Mouse (Mus musculus): ENCODE results near the gene Dnaaf5. TPM values are rescaled to one million over a fixed set of nuclear protein-coding genes. Genes with fewer than 3 reads are reported as not detected.

Gene Dnaaf5
- polyA plus RNA-seq, 1 experiment from 2014 or later = 7.2 TPM

DNA sequence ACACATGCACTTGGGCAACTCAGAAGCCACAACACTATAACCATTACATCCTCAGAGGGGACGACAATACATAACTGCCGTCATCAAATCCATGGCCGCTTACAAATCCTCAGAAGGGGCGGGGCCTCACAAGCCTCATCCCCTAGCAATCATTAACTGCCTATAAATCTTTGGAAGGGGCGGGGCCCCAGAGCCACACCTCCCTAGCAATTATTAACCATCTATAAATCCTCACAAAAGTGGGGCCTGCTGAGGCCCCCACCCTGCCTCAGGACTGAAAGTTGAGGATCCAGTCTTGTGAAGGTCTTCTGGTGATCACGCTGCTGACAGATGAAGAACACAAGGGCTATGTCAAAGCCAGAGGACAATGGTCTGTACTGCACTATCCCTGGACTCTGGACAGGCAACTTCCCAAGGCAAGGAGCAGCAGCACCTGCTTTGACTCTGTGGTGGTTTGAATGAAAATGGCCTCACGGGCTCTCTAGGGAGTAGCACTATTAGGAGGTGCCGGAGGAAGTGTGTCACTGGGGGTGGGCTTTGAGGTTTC lies 11.0 kb upstream of the Dnaaf5 start:
- H3K27ac ChIP-seq (ENCODE audit: low read length) = no peak overlapping the region
- H3K27me3 ChIP-seq (ENCODE audit: insufficient read depth, low read length) = no peaks in the 10 kb centered on the region
- no peak overlapping the region for H3K4me3 ChIP-seq (ENCODE audit: low read length)
- H3K9ac ChIP-seq (replicated peaks; ENCODE audit: low read length) = no peak overlapping the region; the same call in 1 of the 2 replicates
- H3K9me3 ChIP-seq (ENCODE audit: low read length) = no peaks in the 10 kb centered on the region
- H3K36me3 ChIP-seq (ENCODE audit: insufficient read depth, low read length) = 0 out of 2 replicates have a peak, but pooled peaks cover 1% of the 10 kb centered on the region
- 86% methylated on average over 8 of the region's 8 CpGs for WGBS
- no peak for ATAC-seq (ENCODE audit: low FRiP score, low TSS enrichment)
- peaks cover 25% of the 10 kb centered on the region; the same call in 1 of the 2 replicates for H3K4me1 ChIP-seq (ENCODE audit: insufficient read depth, low read length)
- H3K4me2 ChIP-seq (replicated peaks; ENCODE audit: low read depth, low read length) = no peak overlapping the region

DNA sequence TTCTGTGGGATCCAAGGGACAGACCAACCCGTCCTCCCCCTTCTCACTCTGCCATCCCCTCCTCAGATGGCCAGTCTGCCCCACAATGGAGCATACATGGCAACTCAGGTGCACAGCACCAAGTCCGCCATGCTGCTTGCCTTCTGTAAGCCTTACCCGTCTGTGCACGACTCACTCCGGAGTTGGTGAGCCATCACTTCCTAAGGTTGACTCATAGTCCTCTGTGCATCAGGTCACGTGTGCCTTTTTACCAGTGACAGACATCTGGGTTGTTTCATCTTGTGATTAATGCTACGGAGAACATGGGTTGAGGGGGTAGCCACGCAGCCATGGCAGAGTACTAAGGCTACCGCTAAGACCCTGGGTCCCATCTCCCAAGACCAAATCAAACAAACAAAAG lies 9.4 kb upstream of the Dnaaf5 start:
- 60% methylated on average over 9 of the region's 9 CpGs for WGBS
- H3K4me3 ChIP-seq (ENCODE audit: low read length) = no peak overlapping the region
- no peak overlapping the region for H3K27ac ChIP-seq (ENCODE audit: low read length)
- H3K9me3 ChIP-seq (ENCODE audit: low read length) = no peaks in the 10 kb centered on the region
- H3K9ac ChIP-seq (replicated peaks; ENCODE audit: low read length) = no peak overlapping the region
- ATAC-seq (ENCODE audit: low FRiP score, low TSS enrichment) = peak; percentile 58; the same call in 1 of the 2 replicates
- H3K27me3 ChIP-seq (ENCODE audit: insufficient read depth, low read length) = no peaks in the 10 kb centered on the region
- peaks cover 21% of the 10 kb centered on the region; the same call in 1 of the 2 replicates for H3K4me1 ChIP-seq (ENCODE audit: insufficient read depth, low read length)
- 0 out of 2 replicates have a peak, but pooled peaks cover 3% of the 10 kb centered on the region for H3K36me3 ChIP-seq (ENCODE audit: insufficient read depth, low read length)
- H3K4me2 ChIP-seq (replicated peaks; ENCODE audit: low read depth, low read length) = no peak overlapping the region

DNA sequence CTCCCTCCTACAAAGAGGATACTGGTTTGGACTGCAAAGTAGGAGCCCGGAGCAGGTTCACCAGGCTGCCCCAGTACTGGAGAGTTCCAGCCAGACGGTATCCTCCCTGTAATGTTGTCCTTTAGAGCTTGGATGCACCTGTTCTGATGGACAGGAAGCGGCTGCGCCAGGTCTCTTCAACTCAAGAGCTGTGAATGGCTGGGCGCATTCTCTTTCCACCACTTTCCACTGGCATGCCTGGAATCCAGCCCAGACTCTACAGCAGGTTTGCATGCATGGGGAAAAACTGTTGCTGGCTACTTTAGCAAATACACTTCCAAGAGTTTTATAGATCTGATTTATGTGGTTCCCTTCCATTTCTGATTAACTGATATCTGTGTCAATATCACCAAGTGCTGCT lies 8.7 kb upstream of the Dnaaf5 start:
- Histone ChIP-seq H3K9me3 (ENCODE audit: low read length) (no peaks in the 10 kb centered on the region), H3K4me2 (replicated peaks; ENCODE audit: low read depth, low read length) (no peak overlapping the region), H3K36me3 (ENCODE audit: insufficient read depth, low read length) (0 out of 2 replicates have a peak, but pooled peaks cover 3% of the 10 kb centered on the region), H3K4me3 (ENCODE audit: low read length) (no peak overlapping the region), H3K27ac (ENCODE audit: low read length) (no peak overlapping the region), H3K27me3 (ENCODE audit: insufficient read depth, low read length) (no peaks in the 10 kb centered on the region), H3K4me1 (ENCODE audit: insufficient read depth, low read length) (peaks cover 21% of the 10 kb centered on the region; the same call in 1 of the 2 replicates), H3K9ac (replicated peaks; ENCODE audit: low read length) (no peak overlapping the region)
- ATAC-seq (ENCODE audit: low FRiP score, low TSS enrichment) = no peak
- 60% methylated on average over 5 of the region's 5 CpGs for WGBS

- Histone ChIP-seq H3K4me2 (replicated peaks; ENCODE audit: low read depth, low read length) (no peak overlapping the region), H3K9me3 (ENCODE audit: low read length) (no peaks in the 10 kb centered on the region), H3K4me3 (ENCODE audit: low read length) (no peak overlapping the region), H3K9ac (replicated peaks; ENCODE audit: low read length) (no peak overlapping the region), H3K27me3 (ENCODE audit: insufficient read depth, low read length) (no peaks in the 10 kb centered on the region), H3K36me3 (ENCODE audit: insufficient read depth, low read length) (0 out of 2 replicates have a peak, but pooled peaks cover 3% of the 10 kb centered on the region), H3K4me1 (ENCODE audit: insufficient read depth, low read length) (peaks cover 14% of the 10 kb centered on the region; the same call in 1 of the 2 replicates), H3K27ac (ENCODE audit: low read length) (no peak overlapping the region)
- WGBS = 87% methylated on average over 3 of the region's 3 CpGs
- no peak for ATAC-seq (ENCODE audit: low FRiP score, low TSS enrichment)
Observed at GRCm38 (mm10) chr5:139143890-139144289, 6.1 kb upstream of the Dnaaf5 start.

GRCm38 (mm10) chr5:139145726-139146125 lies 4.3 kb upstream of the Dnaaf5 start:
- Histone ChIP-seq H3K36me3 (ENCODE audit: insufficient read depth, low read length) (0 out of 2 replicates have a peak, but pooled peaks cover 3% of the 10 kb centered on the region), H3K4me2 (replicated peaks; ENCODE audit: low read depth, low read length) (no peak overlapping the region), H3K9ac (replicated peaks; ENCODE audit: low read length) (no peak overlapping the region), H3K27me3 (ENCODE audit: insufficient read depth, low read length) (no peaks in the 10 kb centered on the region), H3K27ac (ENCODE audit: low read length) (peak overlapping the region; percentile 57), H3K4me3 (ENCODE audit: low read length) (no peak overlapping the region), H3K4me1 (ENCODE audit: insufficient read depth, low read length) (peaks cover 9% of the 10 kb centered on the region), H3K9me3 (ENCODE audit: low read length) (no peaks in the 10 kb centered on the region)
- WGBS = 94% methylated on average over 4 of the region's 4 CpGs
- ATAC-seq (ENCODE audit: low FRiP score, low TSS enrichment) = no peak

- WGBS = 86% methylated on average over 11 of the region's 11 CpGs
- peak overlapping the region; percentile 57 for H3K27ac ChIP-seq (ENCODE audit: low read length)
Observed at GRCm38 (mm10) chr5:139146476-139147075, 3.4 kb upstream of the Dnaaf5 start.

GRCm38 (mm10) chr5:139147178-139148078 lies 2.6 kb upstream of the Dnaaf5 start:
- 91% methylated on average over 14 of the region's 14 CpGs for WGBS
- no peak overlapping the region for H3K27ac ChIP-seq (ENCODE audit: low read length)

More at GRCm38 (mm10) chr5:139146476-139147075, 3.4 kb upstream of the Dnaaf5 start:
- H3K4me2 ChIP-seq (replicated peaks; ENCODE audit: low read depth, low read length) = no peak overlapping the region
- H3K9me3 ChIP-seq (ENCODE audit: low read length) = no peaks in the 10 kb centered on the region
- H3K4me1 ChIP-seq (ENCODE audit: insufficient read depth, low read length) = peaks cover 14% of the 10 kb centered on the region
- 0 out of 2 replicates have a peak, but pooled peaks cover 3% of the 10 kb centered on the region for H3K36me3 ChIP-seq (ENCODE audit: insufficient read depth, low read length)
- no peaks in the 10 kb centered on the region for H3K27me3 ChIP-seq (ENCODE audit: insufficient read depth, low read length)
- no peak overlapping the region for H3K9ac ChIP-seq (replicated peaks; ENCODE audit: low read length)
- H3K4me3 ChIP-seq (ENCODE audit: low read length) = no peak overlapping the region
- no peak for ATAC-seq (ENCODE audit: low FRiP score, low TSS enrichment)

GRCm38 (mm10) chr5:139149006-139149672 lies 884 bp upstream of the Dnaaf5 start:
- Histone ChIP-seq H3K9ac (replicated peaks; ENCODE audit: low read length) (peak overlapping the region; percentile 57), H3K4me2 (replicated peaks; ENCODE audit: low read depth, low read length) (peak overlapping the region; percentile 57), H3K4me3 (ENCODE audit: low read length) (peak overlapping the region; percentile 91), H3K27ac (ENCODE audit: low read length) (peak overlapping the region; percentile 65), H3K27me3 (ENCODE audit: insufficient read depth, low read length) (no peaks in the 10 kb centered on the region), H3K9me3 (ENCODE audit: low read length) (no peaks in the 10 kb centered on the region), H3K36me3 (ENCODE audit: insufficient read depth, low read length) (peaks cover 18% of the 10 kb centered on the region), H3K4me1 (ENCODE audit: insufficient read depth, low read length) (peaks cover 17% of the 10 kb centered on the region)
- peak; percentile 83 for ATAC-seq (ENCODE audit: low FRiP score, low TSS enrichment)
- WGBS = 16% methylated on average over 11 of the region's 11 CpGs

More at GRCm38 (mm10) chr5:139147178-139148078, 2.6 kb upstream of the Dnaaf5 start:
- H3K4me3 ChIP-seq (ENCODE audit: low read length) = no peak overlapping the region
- no peaks in the 10 kb centered on the region for H3K27me3 ChIP-seq (ENCODE audit: insufficient read depth, low read length)
- no peak for ATAC-seq (ENCODE audit: low FRiP score, low TSS enrichment)
- no peak overlapping the region for H3K4me2 ChIP-seq (replicated peaks; ENCODE audit: low read depth, low read length)
- H3K4me1 ChIP-seq (ENCODE audit: insufficient read depth, low read length) = peaks cover 17% of the 10 kb centered on the region
- no peak overlapping the region for H3K9ac ChIP-seq (replicated peaks; ENCODE audit: low read length)
- no peaks in the 10 kb centered on the region for H3K9me3 ChIP-seq (ENCODE audit: low read length)
- 0 out of 2 replicates have a peak, but pooled peaks cover 9% of the 10 kb centered on the region for H3K36me3 ChIP-seq (ENCODE audit: insufficient read depth, low read length)

DNA sequence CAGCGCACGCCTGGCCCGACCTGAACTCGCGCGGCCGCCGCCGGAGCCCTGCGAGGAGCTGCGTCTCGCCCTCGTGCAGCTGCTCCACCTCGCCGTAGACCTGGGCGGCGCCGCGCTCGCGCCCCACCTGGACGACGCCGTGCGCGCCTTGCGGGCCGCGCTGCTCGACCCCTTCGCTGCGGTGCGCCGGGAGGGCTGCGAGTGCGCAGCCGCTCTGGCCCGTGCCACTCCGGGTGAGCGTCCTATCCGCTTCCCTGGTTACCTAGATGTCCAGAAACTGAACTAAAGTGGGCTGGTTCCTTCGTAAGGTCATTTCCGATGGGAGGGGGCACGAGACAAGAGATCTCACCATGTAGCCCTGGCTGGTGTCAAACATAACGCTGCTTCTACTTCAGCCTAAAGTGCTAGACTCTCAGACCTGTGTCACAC lies 594 bp downstream of the Dnaaf5 start:
- Histone ChIP-seq H3K27me3 (ENCODE audit: insufficient read depth, low read length) (no peaks in the 10 kb centered on the region), H3K36me3 (ENCODE audit: insufficient read depth, low read length) (peaks cover 31% of the 10 kb centered on the region), H3K27ac (ENCODE audit: low read length) (peak overlapping the region; percentile 48), H3K9me3 (ENCODE audit: low read length) (no peaks in the 10 kb centered on the region), H3K4me1 (ENCODE audit: insufficient read depth, low read length) (peaks cover 17% of the 10 kb centered on the region), H3K4me3 (ENCODE audit: low read length) (peak overlapping the region; percentile 91), H3K4me2 (replicated peaks; ENCODE audit: low read depth, low read length) (peak overlapping the region; percentile 90), H3K9ac (replicated peaks; ENCODE audit: low read length) (peak overlapping the region; percentile 85)
- WGBS = 0% methylated on average over 38 of the region's 45 CpGs
- peak; percentile 11 for ATAC-seq (ENCODE audit: low FRiP score, low TSS enrichment)

Measured in kidney, embryonic 16.5 days (tissue).